Mouse (Mus musculus) erythroblast, embryonic 14.5 days (primary cell): ENCODE measurements around the gene Zbtb46.

Experiments
- GATA1 ChIP-seq: IDR thresholded peaks from 2 replicates; pipeline ENCODE4 v1.6.1; 2012; ENCODE audit warnings: low read length, inconsistent platforms, mixed read lengths
- TAL1 ChIP-seq: IDR thresholded peaks from 3 replicates; pipeline ENCODE4 v1.6.1; 2012; ENCODE audit warnings: low read length, inconsistent platforms, mixed read lengths

GRCm38 (mm10) chr2:181401497-181401896 is 57.7 kb downstream of the Zbtb46 start:
- no peak for TF ChIP-seq GATA1
- TF ChIP-seq TAL1, result no peak
